Mouse (Mus musculus) CH12F3 (cell line): Measurements from ENCODE around the gene Psme1.

Experiments used
- in situ Hi-C: fragments of 300-500 bp; cut with MboI; formaldehyde crosslinking; loops from 2 replicates; pipeline ENCODE4 v1.14.3; 2020; ENCODE audit warnings: low sequenced_read_pairs

Gene Psme1

DNA sequence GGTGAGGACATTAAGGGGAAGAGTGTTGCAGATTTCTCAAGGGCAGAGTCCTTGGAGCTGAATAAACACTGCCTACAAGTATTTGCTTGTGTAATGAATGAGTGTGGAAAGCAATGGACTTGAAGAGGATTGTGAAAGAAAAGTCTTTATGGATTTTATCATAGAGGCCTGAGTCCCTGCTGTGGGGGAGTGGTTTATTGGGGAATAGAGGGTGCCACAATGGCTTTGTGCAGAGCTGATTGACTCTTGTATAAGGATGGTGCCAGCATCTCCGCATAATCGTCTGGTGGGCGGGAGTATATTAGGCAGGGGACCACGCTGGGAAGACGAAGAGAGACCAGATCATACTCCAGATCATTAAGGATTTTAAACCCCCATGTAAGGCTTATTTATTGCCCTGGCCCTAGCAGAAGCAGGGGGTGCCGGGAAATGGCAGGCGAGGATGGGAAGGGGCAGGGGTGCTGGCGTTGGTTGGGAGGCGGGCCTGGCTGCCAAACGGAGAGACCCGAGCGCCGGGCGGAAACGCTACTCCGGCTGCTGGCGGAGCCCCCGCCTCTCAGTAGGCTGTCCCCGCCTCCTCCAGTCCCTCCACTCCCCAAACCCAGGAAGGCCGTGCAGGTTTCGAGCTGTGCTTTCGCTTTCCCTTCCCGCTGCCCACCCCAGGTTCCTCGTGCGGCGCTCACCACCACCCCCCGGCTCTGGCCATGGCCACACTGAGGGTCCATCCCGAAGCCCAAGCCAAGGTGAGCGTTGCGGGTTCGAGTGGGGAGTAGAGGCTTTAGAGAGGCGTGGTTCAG lies at the start of gene Psme1:
Psme1 (plus strand) TSS at position 253 of the 797 bp plus-strand sequence.
- in situ Hi-C loops: no loop called here

DNA sequence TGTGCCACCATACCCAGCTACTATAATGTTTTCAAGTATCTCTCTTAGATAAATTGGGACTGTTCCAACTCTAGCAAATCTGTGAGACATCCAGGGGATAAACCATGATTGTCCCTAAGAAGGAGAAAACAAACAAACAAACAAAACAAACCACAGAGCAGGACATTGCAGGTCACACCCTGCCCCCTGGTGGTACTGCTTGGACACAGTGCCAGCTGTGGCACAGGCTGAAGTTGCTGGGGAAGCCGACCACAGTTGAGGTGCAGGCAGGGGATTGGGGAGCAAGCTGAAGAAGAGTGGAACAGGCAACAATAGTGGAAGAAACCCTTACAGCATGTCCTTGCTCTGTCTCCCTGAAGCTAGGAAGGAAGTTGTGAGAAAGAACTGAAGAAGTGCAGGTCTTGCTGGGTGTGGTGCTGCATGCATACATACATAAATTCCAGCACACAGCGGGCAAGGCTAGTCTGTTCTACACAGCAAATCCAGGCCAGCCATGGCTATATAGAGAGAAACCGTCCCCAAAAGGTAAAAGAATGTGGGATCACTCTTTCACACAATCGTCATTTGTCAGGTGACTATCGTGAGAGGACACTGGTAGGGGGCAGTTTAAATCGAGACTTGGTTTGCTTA lies 41.7 kb upstream of the Psme1 start:
- in situ Hi-C loops: loop anchor here (5.0 kb wide), 1 partner anchor 34 kb away; no protein-coding TSS in a partner anchor

DNA sequence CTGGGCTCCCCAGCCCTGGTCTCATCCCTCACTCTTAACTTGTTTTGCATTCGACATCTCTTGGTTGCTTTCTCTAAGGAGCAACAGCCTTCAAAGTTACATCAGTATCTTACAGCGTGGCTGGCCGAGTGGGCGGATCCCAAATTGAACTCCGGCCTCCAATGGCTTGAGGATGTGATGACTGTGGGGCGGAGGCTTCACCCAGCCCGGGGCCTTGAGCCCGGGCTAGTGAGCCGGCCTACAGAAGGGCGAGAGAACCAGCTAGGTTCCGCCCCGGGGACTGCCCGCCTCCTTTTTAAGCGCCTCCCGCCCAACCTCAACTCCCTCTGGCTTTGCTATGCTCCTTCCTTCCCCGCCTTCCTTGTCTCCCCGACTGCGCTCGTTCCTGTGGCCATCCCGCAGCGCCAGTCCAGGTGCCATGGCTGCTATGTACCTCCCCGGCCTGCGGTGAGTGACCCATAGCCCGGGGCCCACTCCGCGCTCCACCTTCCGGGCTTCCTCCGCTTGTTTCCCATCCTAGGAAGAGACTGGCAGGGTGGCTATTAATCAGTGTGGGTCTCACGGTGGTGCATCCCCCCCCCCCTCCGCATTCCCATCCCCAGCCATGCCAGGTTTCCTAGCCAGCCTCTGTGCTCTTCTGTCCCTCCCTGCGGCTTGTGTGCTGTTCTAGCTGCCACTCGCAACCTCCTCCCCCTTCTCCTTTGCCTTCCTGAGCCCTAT lies 37.7 kb upstream of the Psme1 start, which contains the start of gene Pck2:
Pck2 (plus strand) TSS at position 200 of the 720 bp plus-strand sequence.
- in situ Hi-C loops: no loop called here

DNA sequence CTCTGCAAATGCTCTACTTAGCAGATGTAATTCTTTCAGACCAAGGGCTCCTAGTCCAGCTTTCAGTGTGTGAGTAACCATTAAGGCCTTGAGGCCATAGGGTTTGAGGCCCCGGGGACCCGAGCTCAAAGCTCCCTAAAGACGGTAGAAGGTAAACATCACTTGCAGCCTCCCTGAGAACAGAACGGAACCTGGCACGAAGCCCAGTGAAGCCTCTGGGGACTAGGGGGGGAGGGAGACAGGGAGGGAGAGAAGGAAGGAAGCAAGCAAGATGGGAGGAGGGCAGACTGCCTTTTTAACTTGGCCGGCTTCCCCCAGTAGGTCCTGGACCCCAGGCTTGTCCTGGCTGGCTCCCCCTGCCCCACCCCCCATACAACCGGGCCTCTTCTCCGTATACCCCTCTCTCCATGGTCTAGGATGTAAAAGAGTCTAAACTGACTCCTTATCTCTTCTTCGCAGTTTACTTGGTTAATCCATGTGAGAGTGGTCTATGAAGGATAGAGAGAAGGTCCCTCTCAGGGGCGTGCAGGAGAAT lies 37.1 kb upstream of the Psme1 start:
- in situ Hi-C loops: no loop called here

DNA sequence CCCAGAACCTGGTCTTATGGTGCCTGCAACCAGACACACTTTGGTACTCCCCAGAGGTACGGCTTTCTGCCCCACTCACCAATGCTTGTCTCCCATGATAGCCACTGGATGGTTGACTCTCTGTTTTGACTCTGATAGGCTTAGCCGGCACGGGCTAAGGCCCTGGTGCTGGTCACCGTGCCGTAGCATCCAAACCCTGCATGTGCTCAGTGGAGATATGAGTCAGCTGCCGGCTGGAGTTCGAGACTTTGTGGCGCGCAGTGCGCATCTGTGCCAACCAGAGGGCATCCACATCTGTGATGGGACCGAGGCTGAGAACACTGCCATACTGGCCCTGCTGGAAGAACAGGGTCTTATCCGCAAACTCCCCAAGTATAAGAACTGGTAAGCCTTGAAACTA lies 35.7 kb upstream of the Psme1 start:
- in situ Hi-C loops: no loop called here

DNA sequence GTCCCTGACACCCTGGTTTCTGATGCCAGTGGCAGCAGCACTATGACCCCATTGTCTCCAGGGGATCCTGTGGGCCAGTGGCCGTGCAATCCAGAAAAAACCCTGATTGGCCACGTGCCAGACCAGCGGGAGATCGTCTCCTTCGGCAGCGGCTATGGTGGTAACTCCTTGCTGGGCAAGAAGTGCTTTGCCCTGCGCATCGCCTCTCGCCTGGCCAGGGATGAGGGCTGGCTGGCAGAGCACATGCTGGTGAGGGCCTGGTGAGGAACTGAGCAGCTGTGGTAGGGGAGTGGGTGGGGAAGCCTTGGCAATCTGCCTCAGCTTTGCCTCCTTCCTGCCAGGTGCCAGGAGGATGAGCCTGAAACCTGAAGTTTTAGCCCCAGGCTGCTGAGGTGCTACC lies 33.6 kb upstream of the Psme1 start:
- in situ Hi-C loops: no loop called here

DNA sequence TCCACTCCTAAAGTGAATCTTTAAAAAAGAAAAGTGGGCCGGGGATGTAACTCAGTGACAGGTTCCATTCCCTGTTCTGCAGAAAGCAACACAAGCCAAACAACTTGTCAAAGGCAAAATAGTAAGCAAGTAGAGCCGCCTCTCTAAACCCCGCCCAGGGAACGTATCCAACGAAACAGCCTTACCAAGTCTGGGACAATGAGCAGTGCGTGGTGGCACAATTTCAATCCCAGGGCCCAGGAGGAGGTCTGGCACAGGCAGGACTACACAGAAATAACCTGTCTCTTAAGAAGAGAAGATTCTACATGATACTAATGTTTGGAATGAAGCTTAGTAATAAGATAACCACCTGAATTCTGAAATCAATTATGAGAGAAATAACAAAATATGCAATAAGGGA lies 27.7 kb upstream of the Psme1 start:
- in situ Hi-C loops: no loop called here

DNA sequence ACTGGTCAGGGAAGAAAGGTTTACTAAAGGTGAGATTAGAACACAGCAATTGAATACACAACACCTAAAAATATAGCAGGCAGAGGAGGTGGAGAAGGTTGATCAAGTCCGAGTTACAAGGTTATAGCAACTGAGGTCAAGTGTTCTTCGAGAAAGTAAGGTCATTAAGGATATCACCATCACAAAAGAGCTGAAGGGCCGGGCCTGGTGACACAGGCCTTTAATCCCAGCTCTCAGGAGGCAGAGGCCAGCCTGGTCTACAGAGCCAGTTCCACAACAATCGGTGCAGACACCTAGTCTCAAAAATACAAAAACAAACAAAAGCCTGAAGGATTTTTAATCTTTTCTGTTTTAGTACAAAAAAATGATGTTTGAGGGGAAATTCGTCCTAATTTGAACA lies 26.6 kb upstream of the Psme1 start:
- in situ Hi-C loops: no loop called here

DNA sequence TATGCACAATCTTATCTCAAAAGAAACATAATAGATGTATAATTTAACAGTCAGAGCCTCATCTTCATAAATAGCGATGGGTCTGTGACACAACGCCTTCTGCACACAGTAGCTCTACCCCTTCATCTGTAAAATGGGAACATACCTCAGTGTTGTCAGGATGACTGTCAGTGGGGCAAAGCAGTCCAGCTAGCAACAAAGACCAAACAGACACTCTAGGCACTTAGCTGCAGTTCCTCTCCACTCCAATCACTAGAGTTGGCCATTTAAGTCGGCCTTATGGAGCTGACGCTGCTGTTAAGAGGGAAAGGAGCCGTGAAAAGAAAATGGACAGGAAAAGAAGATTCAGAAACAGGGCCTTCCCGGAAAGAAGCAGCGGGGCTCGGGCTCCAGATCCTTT lies 26.1 kb upstream of the Psme1 start:
- in situ Hi-C loops: no loop called here

DNA sequence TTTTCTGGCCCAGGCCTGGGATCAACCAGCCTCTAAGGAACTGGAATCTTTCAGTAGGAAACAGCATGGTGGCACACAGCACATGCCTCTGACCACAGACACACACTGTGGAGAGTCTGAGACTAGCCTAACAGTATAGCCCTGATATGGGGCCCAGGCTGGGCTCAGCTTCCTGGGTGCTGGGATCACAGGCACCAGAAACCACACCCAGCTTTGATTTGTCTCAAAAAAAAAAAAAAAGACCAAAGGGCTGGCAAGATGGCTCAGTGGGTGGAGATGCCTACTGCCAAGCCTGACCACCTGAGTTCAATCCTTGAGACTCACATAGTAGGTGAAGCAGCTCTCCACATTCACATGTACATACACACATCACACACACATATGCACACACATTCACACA lies 23.3 kb upstream of the Psme1 start:
- in situ Hi-C loops: no loop called here

DNA sequence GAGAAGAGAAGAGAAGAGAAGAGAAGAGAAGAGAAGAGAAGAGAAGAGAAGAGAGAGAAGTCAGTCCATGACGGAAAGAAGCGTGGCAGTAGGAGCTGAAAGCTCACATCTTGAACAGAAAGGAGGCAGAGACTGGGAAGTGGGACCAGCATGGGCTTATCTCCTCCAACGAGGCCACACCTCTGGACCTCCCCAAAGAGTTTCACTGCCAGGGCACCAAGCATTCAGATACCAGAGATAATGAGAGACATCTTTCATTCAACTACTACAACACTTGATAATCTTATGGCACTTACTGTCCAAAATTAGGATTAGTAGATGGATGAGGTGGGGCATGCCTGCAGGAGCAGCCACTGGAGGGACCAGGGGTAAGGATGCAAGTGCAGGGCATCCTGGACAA lies 22.1 kb upstream of the Psme1 start:
- in situ Hi-C loops: no loop called here

DNA sequence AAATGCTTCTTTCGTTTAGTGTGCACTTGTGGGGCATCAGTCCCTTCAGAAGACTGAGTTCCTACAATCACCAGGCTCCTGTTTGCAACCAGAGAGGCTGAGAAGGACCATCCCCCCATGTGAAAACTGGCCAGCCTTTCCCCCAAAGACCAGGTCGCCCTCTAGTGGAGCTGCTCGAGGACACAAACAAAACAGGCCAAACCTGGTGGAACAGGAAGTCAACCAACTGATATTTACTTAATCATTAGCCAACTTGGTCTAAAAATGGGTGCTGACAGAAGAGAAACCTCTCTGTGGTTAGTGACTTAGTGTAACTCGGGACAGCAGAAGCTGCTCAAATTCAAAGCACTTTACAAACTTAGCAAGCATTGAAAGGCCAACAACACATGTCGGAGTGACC lies 20.9 kb upstream of the Psme1 start:
- in situ Hi-C loops: no loop called here

DNA sequence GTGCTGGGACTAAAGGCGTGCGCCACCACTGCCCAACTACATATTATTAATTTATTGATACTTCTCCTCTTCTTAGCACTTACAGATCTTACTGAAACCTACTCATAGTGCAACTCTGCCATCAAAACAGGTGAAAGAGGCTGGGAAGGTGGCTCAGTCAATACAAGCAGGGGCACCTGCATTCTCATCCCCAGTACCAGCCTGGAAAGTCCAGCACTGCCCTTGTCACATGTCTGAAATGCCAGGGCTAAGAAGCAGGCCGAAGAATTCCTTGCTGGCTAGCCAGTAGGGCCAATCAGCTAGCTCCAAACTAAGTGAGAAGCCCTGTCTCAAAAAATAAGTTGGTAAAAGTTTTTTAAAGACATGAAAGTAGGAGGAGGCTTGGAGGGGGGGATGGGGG lies 20.3 kb upstream of the Psme1 start:
- in situ Hi-C loops: no loop called here

DNA sequence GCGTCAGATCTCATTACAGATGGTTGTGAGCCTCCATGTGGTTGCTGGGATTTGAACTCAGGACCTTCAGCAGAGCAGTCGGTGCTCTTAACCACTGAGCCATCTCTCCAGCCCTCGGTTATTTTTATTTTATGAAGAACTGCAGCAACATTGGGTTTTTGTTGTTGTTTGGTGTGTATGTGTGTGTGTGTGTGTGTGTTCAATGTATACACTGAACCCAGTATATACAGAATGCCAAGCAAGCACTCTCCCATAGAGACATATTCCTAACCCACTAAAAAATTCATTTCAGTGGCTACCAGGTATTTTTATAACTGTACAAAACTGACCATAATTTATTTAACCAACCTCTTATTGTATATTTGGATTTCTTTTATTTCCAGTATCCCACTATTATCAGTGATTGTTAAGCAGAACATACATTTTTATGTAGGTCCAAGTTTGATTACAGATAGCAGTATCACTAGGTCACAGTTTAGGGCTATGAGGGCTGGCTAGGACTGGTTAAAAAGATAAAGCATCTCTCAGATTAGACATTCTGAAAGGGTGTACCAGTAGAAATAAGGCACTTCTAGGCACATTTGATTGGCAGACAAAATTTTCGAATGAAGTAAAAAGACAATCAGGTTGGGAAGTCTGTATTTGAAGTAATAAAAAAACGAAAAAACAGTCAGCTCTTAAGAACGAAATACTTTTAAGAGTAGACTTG lies 19.0 kb upstream of the Psme1 start:
- in situ Hi-C loops: no loop called here

DNA sequence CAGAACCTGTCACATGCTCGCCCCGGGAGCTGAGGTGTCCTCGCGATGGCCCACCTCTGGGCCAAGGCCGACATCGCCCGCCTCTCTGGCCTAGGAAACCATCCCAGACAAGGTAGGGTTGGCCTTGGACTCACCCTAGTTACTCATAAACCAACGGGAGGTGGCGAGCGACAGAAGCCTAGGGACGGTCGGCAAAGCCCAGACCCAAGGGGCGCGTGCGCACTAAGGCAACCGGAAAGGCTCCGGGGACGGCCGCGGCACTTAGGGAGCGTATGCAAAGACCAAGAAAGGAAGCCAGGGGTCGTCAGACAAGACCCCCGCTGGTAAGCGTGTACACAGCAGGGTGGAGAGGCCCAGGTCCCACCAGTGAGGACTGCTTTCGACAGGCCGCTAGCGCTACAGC lies 18.1 kb upstream of the Psme1 start, which contains the start of gene Dcaf11:
Dcaf11 (plus strand) TSS at position 208 of the 403 bp plus-strand sequence.
- in situ Hi-C loops: no loop called here

DNA sequence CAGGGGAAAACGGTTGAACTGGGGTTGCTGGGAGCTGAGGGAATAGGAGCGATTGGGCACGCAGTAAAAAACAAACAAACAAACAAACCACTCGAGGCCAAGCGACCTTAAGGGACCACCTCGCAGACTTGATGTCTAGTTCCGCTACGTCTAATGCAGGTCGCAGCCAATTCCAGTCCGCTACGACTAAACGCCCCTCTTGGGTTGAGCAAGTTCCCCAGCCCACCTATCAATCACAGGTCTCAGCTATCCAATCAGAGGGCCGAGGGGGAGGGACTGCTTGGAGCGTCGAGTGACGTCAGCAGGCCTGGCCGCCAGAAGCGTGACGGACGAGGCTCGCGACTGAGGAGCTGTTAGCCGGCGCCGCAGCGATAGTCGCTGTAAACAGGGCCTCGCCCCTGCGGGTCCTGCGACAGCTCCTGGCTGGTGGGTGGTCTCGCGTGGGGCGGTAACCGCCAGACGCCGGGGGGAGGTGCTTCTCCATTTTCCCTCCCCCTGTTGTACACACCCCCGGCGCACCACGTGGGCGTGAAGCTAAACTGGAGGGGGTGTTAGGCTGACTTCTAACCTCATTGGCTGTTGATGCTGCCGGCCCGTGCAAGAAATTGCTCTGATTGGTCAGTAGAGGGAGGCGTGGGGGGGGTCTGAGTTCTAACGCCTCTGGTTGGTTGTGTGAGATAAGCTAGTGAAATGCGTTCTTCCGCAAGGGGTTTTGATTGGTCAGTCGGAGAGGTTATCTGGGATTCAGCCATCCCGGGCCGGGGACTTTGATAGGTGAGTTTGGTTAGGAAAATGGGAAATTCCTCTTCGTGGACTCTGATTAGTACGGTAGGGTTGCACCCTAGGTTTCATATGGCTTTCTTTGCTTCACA lies 17.5 kb upstream of the Psme1 start, which contains the start of gene A730061H03Rik:
A730061H03Rik (minus strand) TSS at position 205 of the 872 bp plus-strand sequence.
- in situ Hi-C loops: no loop called here

DNA sequence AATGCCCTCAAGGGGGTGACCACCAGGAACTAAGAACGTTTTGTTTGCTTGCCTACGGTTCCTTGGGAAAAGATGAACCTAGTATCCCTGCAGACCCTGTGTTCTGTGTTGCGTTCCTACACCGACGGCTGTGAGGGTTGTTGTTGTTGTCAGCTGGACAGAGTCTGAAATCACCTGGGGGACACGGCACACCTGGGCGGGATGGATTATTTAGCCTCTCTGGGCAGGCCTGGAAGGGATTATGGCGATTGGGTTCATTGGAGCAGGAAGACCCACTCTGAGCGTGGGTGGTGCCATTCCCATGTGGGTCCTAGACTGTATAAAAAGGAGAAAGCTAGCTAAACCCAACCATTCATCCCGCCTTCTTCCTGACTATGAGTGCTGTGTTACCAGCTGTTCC lies 16.1 kb upstream of the Psme1 start:
- in situ Hi-C loops: no loop called here

DNA sequence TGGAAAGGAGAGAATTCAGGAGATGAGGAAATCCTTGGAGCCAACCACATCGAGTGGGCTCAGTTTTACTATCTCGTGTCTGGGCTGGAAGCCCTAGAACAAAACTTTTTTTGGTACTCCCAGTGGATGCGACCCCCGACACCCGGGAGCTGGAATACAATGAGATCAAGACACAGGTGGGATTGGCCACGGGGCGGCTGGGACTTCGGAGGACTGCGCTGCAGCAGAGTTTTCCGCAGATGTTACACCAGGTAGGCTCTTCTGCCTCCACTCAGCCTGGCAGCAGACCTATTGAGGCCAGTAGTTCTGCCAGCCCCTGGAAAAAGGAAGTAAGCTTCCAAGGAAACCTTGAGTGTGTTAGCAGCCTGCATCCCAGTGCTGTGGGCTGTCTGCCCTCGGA lies 14.7 kb upstream of the Psme1 start:
- in situ Hi-C loops: no loop called here

DNA sequence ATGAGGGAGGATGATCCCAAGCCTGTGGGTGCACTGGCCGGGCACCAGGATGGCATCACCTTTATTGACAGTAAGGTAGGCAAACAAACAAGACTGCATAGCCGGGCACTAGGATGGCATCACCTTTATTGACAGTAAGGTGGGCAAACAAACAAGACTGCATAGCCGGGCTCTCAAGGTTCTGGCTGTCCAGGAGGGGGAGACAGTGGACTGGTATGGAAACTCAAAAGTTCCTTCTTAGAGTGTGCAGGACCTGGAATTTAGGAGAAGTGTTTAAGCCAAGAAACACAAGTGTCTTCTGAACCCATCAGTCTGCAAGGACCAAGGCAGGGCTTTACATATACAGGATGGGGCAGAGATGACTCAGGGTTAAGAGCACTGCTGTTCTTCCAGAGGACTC lies 12.2 kb upstream of the Psme1 start:
- in situ Hi-C loops: no loop called here

DNA sequence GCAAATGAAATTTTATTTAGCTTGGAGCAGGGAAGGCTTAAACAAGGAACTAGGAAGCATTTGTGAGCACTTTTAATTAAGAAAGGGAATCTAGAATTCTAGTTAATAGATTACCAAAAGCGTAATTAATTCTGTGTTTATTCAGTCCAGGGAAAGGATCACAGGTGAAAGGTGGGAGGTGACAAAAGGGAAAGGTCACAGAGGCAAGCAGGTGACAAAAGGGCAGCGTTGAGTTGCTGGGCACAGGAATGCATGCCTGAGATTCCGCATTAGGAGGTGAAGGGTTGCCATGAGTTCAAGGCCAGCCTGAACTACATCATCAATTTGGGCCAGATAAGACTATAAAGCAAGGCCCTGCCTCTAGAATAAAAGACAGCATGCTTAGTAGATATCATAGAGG lies 10.4 kb upstream of the Psme1 start:
- in situ Hi-C loops: no loop called here
